ENCODE assay signal across 8 mouse cellular contexts in genomic region chr4:82589345-82589890, GRCm38 (mm10).
DNase-seq lines count a peak whose midpoint lies in the region; ATAC-seq and TF ChIP-seq lines count a peak whose summit lies in the region.

No protein-coding gene starts in this region.

- no peaks in the 10 kb centered on the region for H3K9me3 ChIP-seq in CH12.LX (replicated peaks; ENCODE audit: low read length)
- no peaks in the 10 kb centered on the region for H3K9me3 ChIP-seq in forebrain, embryonic 15.5 days
- H3K9me3 ChIP-seq in hindbrain, embryonic 10.5 days = no peaks in the 10 kb centered on the region
- H3K9me3 ChIP-seq in midbrain, embryonic 12.5 days = no peaks in the 10 kb centered on the region

- no peak for TF ChIP-seq POLR2A in CH12.LX (IDR thresholded peaks at IDR 0.05; ENCODE audit: low read depth, low read length)

- H3K27me3 ChIP-seq in CH12.LX (replicated peaks) = no peaks in the 10 kb centered on the region
- no peaks in the 10 kb centered on the region for H3K27me3 ChIP-seq in forebrain, embryonic 15.5 days
- H3K27me3 ChIP-seq in hindbrain, embryonic 10.5 days (ENCODE audit: insufficient read depth, poor library complexity, severe bottlenecking) = no peaks in the 10 kb centered on the region
- H3K27me3 ChIP-seq in midbrain, embryonic 12.5 days = no peaks in the 10 kb centered on the region

- ATAC-seq in forebrain, embryonic 15.5 days (replicated peaks) = peak; percentile 57
- ATAC-seq in midbrain, embryonic 12.5 days (ENCODE audit: low FRiP score, low read depth) = peak; percentile 53; the same call in 1 of the 2 replicates

- WGBS in forebrain, embryonic 15.5 days = 34% methylated on average over 4 of the region's 4 CpGs
- 42% methylated on average over 4 of the region's 4 CpGs for WGBS in hindbrain, embryonic 10.5 days
- WGBS in midbrain, embryonic 12.5 days = 34% methylated on average over 4 of the region's 4 CpGs

- in situ Hi-C loops in CH12.LX (cut with MboI; ENCODE audit: low pct_ligation_motif_present, low pct_unique_long_range_greater_than_20kb, low sequenced_read_pairs) = no loop called here

- peaks cover 3 to 13% of the 10 kb centered on the region in 2 experiments; a peak in 3 of 4 replicates for H3K4me1 ChIP-seq in CH12.LX (ENCODE audit: control insufficient read depth in 1 of 2, insufficient read depth in 2 of 2)
- H3K4me1 ChIP-seq in forebrain, embryonic 15.5 days = peaks cover 37% of the 10 kb centered on the region
- peaks cover 34% of the 10 kb centered on the region for H3K4me1 ChIP-seq in hindbrain, embryonic 10.5 days (replicated peaks)
- peaks cover 17% of the 10 kb centered on the region for H3K4me1 ChIP-seq in midbrain, embryonic 12.5 days

- TF ChIP-seq CTCF in CH12.LX (conservative IDR thresholded peaks at IDR 0.05 in 1 of 2, IDR thresholded peaks at IDR 0.05 in 1 of 2; ENCODE audit: low read depth in 2 of 2, low read length in 2 of 2) = peak in 1 of 2 experiments; percentile 63; a peak in 2 of 4 replicates

- peak; percentile 16 for DNase-seq in CH12.LX (ENCODE audit: extremely low read depth)
- DNase-seq in adrenal gland, postnatal 14 days = peak; percentile 62
- peak; percentile 37 for DNase-seq in hindbrain, embryonic 10.5 days (ENCODE audit: low spot score)
- peak; percentile 66 for DNase-seq in layer of hippocampus, adult 9-11 months
- peak; percentile 6 for DNase-seq in testis, postnatal 14 days (ENCODE audit: low spot score)
- no peak for DNase-seq in urinary bladder, postnatal 25 days (ENCODE audit: low spot score)

- H3K4me3 ChIP-seq in CH12.LX (replicated peaks in 1 of 3; ENCODE audit: low read depth in 2 of 3, low read length in 2 of 3, poor library complexity in 1 of 3) = no peak overlapping the region
- H3K4me3 ChIP-seq in forebrain, embryonic 15.5 days = no peak overlapping the region
- H3K4me3 ChIP-seq in hindbrain, embryonic 10.5 days = no peak overlapping the region
- H3K4me3 ChIP-seq in midbrain, embryonic 12.5 days = no peak overlapping the region

- H3K79me2 ChIP-seq in CH12.LX (replicated peaks; ENCODE audit: control insufficient read depth, extremely low read depth, insufficient read depth, poor library complexity, severe bottlenecking) = no peaks in the 10 kb centered on the region

- no peak for TF ChIP-seq EP300 in CH12.LX (IDR thresholded peaks at IDR 0.05; ENCODE audit: low read length)

- TF ChIP-seq RAD21 in CH12.LX (IDR thresholded peaks at IDR 0.05; ENCODE audit: low read depth, low read length) = peak; percentile 74

- no peak overlapping the region for H3K9ac ChIP-seq in CH12.LX (ENCODE audit: insufficient read depth, low read depth)
- 0 out of 2 replicates have a peak overlapping the region, but pooled peaks have one; percentile 0 for H3K9ac ChIP-seq in forebrain, embryonic 15.5 days (replicated peaks)
- H3K9ac ChIP-seq in midbrain, embryonic 12.5 days (replicated peaks) = no peak overlapping the region

- no peak overlapping the region for H3K27ac ChIP-seq in CH12.LX (ENCODE audit: insufficient read depth, low read depth)
- peak overlapping the region; percentile 93 for H3K27ac ChIP-seq in forebrain, embryonic 15.5 days (replicated peaks)
- H3K27ac ChIP-seq in hindbrain, embryonic 10.5 days = no peak overlapping the region
- H3K27ac ChIP-seq in midbrain, embryonic 12.5 days (replicated peaks) = no peak overlapping the region

- H3K36me3 ChIP-seq in CH12.LX (replicated peaks in 1 of 2; ENCODE audit: control insufficient read depth in 1 of 2, insufficient read depth in 1 of 2, low read length in 1 of 2) = no peaks in the 10 kb centered on the region
- no peaks in the 10 kb centered on the region for H3K36me3 ChIP-seq in forebrain, embryonic 15.5 days
- H3K36me3 ChIP-seq in hindbrain, embryonic 10.5 days = no peaks in the 10 kb centered on the region
- H3K36me3 ChIP-seq in midbrain, embryonic 12.5 days = no peaks in the 10 kb centered on the region

- H3K4me2 ChIP-seq in CH12.LX (ENCODE audit: insufficient read depth, low read depth, poor library complexity, severe bottlenecking) = no peak overlapping the region
- H3K4me2 ChIP-seq in forebrain, embryonic 15.5 days (replicated peaks) = no peak overlapping the region
- H3K4me2 ChIP-seq in midbrain, embryonic 12.5 days (replicated peaks) = no peak overlapping the region

- dilution Hi-C loops in CH12.LX (cut with MboI; ENCODE audit: extremely low pct_ligation_motif_present, extremely low pct_unique_long_range_greater_than_20kb, low sequenced_read_pairs) = no loop called here

TF ChIP-seq in CH12.LX, 34 proteins besides CTCF, POLR2A, EP300 and RAD21:
- TF ChIP-seq SMC3 (IDR thresholded peaks at IDR 0.05; ENCODE audit: low read depth, low read length) (peak; percentile 64), CHD2 (IDR thresholded peaks at IDR 0.05; ENCODE audit: low read length) (no peak), JUND (conservative IDR thresholded peaks at IDR 0.05; ENCODE audit: low read depth, low read length) (no peak), ZC3H11A (IDR thresholded peaks at IDR 0.05; ENCODE audit: low read depth, low read length) (0 out of 2 replicates have a peak, but pooled peaks have one; percentile 2)
